Mouse (Mus musculus) liver, embryonic 16.5 days (tissue): Measurements from ENCODE around the gene Adgrb2. TPM values are rescaled to one million over a fixed set of nuclear protein-coding genes. Genes with fewer than 3 reads are reported as not detected.
A peak's percentile ranks its signal among the peaks of the same experiment; 100 is the strongest.

Experiments
- ATAC-seq: fragments of 200-750 bp; cut with Nextera tagmentation; 2 replicates; pipeline ENCODE4 v1.8.0; 2017; ENCODE audit warnings: low read depth, mild to moderate bottlenecking, moderate number of reproducible peaks, moderate library complexity
- H3K27ac ChIP-seq: fragments of 300-500 bp; sonication (generic); 2 replicates; pipeline ENCODE4 v1.5.1; 2014; ENCODE audit warnings: mild to moderate bottlenecking, low read length
- H3K27me3 ChIP-seq: fragments of 300-500 bp; sonication (generic); 2 replicates; pipeline ENCODE4 v1.6.1; 2014; ENCODE audit warnings: low read depth, low read length, mixed read lengths; ENCODE audit not compliant: control insufficient read depth, insufficient read depth
- H3K36me3 ChIP-seq: fragments of 300-500 bp; sonication (generic); 2 replicates; pipeline ENCODE4 v1.6.1; 2014; ENCODE audit warnings: mild to moderate bottlenecking; ENCODE audit not compliant: control insufficient read depth, insufficient read depth
- H3K4me1 ChIP-seq: fragments of 300-500 bp; sonication (generic); 2 replicates; pipeline ENCODE4 v1.6.1; 2014; ENCODE audit warnings: low read depth, low read length, mixed read lengths; ENCODE audit not compliant: control insufficient read depth
- H3K4me2 ChIP-seq: fragments of 300-500 bp; sonication (generic); 2 replicates; pipeline ENCODE4 v1.6.1; 2014; ENCODE audit warnings: low read depth, low read length, mixed read lengths
- H3K4me3 ChIP-seq: fragments of 300-500 bp; sonication (generic); 2 replicates; pipeline ENCODE4 v1.5.1; 2014; ENCODE audit warnings: low read depth, mild to moderate bottlenecking, low read length
- H3K9ac ChIP-seq: fragments of 300-500 bp; sonication (generic); 2 replicates; pipeline ENCODE4 v1.6.1; 2014; ENCODE audit warnings: low read depth, low read length
- H3K9me3 ChIP-seq: fragments of 300-500 bp; sonication (generic); replicated peaks from 2 replicates; pipeline ENCODE4 v1.6.1; 2016; ENCODE audit warnings: low read length; ENCODE audit not compliant: control insufficient read depth
- WGBS: fragments of 180-500 bp; shearing (Covaris S2); extraction: QIAGEN DNeasy Blood & Tissue Kit; methylation state at CpG from one replicate; pipeline ENCODE4 v1.1.7; 2014; ENCODE audit not compliant: insufficient replicate concordance; 5-methylcytosine and 5-hydroxymethylcytosine counted together
- polyA plus RNA-seq: library from polyadenylated mRNA; unstranded; fragments of >200 nt; fragmentation: Nextera tagmentation; extraction: Ambion mirVana; gene quantifications from 2 replicates; pipeline ENCODE4 v1.2.1, GENCODE M21; 2015

Adgrb2 gene
- polyA plus RNA-seq, 1 experiment from 2014 or later, result not detected

DNA sequence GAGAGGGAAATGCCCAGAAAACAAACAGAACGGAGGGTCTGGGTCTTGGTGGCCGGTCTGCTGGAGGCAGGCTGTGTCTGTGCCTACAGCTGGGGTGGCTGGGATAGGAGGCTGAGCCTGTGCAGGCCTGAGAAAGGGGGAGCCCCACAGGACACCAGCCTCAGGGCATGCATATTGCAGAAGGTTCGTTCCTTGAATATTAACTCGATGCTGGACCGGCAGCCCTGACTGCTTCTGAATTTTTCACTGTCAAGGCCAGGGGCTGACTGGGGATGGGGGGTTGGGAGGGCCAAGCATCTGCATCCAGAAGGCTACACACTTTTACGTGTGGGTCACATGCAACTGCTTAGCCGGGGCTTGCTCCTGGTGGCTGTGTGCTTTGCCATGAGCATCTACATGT is 48.8 kb downstream of the Adgrb2 start:
- ATAC-seq, result no peak
- peaks cover 8% of the 10 kb centered on the region for H3K27me3 ChIP-seq
- no peak overlapping the region for H3K9ac ChIP-seq
- H3K4me3 ChIP-seq, result no peak overlapping the region
- H3K4me1 ChIP-seq, result no peaks in the 10 kb centered on the region
- H3K36me3 ChIP-seq, result no peaks in the 10 kb centered on the region
- no peaks in the 10 kb centered on the region for H3K9me3 ChIP-seq
- H3K4me2 ChIP-seq, result no peak overlapping the region
- 63% methylated on average over 7 of the region's 7 CpGs for WGBS
- H3K27ac ChIP-seq, result no peak overlapping the region

DNA sequence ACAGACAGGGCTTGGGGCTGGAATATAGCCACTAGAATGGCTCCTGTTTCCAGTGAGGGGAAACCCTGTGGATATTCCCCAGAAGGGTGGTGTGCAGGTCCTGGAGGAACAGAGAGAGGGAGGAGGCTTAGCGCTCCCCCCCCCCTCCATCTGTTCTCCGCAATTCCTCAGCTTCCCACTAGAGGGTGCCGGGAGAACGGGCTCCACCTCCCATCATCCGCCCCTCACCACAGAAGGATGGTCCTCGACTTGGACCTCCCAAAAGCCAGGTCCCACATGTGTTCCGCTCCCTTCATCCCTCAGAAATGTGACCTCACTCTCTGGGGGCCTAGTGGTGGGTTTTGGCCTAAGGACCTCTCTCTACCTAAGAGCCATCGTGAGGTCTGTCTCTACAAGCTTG is 51.4 kb downstream of the Adgrb2 start:
- no peak for ATAC-seq
- H3K4me3 ChIP-seq, result no peak overlapping the region
- no peaks in the 10 kb centered on the region for H3K4me1 ChIP-seq
- H3K36me3 ChIP-seq, result no peaks in the 10 kb centered on the region
- H3K27ac ChIP-seq, result no peak overlapping the region
- H3K9ac ChIP-seq, result no peak overlapping the region
- 9% methylated on average over 8 of the region's 8 CpGs for WGBS
- H3K4me2 ChIP-seq, result no peak overlapping the region
- H3K27me3 ChIP-seq, result peaks cover 8% of the 10 kb centered on the region
- H3K9me3 ChIP-seq, result no peaks in the 10 kb centered on the region

DNA sequence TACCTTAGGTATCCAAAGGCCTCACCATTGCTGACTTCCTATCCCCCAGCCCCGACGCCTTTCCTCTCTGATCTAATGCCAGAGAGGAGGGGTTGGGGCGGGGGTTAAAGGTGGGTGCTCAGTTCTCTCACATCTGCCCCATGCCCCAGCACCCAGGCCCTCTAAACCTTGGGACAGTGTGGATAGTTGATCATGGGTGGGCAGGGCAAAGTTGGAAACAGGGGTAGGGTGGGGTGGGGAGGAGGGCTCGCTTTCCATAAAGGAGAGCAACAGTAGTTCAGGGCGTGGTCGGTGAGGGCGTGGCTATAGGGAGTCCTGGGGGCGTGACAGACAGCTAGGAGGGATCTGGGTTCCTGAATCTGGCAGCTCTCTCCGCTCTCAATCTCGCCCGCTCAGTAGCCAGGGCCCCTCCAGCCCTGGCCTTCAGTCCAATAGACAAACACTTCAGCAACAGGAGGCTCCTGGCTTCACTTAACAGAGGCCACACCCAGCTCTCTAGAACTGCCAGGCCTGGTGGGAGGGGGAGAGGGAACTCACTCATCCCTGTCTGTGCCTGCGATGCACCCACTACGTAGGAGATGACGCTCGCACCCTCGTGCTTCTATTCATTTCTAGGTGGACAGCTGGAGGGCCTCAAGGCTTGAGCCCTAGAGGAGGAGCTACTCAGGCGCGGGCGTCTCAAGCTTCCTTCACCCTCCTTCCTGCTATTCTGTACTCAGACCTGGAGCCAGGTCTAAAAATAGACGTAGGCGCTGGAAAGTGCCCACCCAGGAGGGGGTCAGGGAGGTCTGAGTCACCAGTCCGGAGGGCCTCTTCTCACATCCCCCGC is 52.1 kb downstream of the Adgrb2 start:
- no peak overlapping the region for H3K4me3 ChIP-seq
- H3K4me1 ChIP-seq, result no peaks in the 10 kb centered on the region
- no peak overlapping the region for H3K9ac ChIP-seq
- no peak overlapping the region for H3K4me2 ChIP-seq
- H3K9me3 ChIP-seq, result no peaks in the 10 kb centered on the region
- 11% methylated on average over 23 of the region's 23 CpGs for WGBS
- ATAC-seq, result 0 out of 2 replicates have a peak, but pooled peaks have one; percentile 9
- no peak overlapping the region for H3K27ac ChIP-seq
- H3K27me3 ChIP-seq, result peaks cover 8% of the 10 kb centered on the region
- no peaks in the 10 kb centered on the region for H3K36me3 ChIP-seq

DNA sequence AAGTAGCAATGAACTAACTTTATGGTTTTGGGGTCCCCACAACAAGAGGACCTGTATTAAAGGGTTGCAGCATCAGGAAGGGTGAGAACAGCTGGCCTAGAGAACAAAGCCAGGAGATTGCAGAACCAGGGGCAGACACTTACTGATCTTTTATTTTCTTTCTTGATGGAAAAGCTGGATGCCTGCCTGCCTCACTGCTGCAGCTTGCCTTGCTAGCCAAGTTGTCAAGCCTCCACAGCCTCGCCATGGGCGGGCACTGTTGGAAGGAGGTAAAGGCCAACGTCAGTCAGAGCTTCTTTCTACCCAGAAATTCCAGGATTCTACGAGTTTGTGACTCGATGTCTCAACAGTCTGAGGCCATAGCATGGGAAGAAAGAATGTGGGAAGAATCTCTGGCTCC is 54.7 kb downstream of the Adgrb2 start:
- H3K4me2 ChIP-seq, result no peak overlapping the region
- no peak overlapping the region for H3K9ac ChIP-seq
- H3K9me3 ChIP-seq, result no peaks in the 10 kb centered on the region
- H3K4me3 ChIP-seq, result no peak overlapping the region
- peaks cover 5% of the 10 kb centered on the region for H3K27me3 ChIP-seq
- H3K36me3 ChIP-seq, result no peaks in the 10 kb centered on the region
- ATAC-seq, result no peak
- WGBS, result 48% methylated on average over 5 of the region's 5 CpGs
- H3K4me1 ChIP-seq, result no peaks in the 10 kb centered on the region
- no peak overlapping the region for H3K27ac ChIP-seq

DNA sequence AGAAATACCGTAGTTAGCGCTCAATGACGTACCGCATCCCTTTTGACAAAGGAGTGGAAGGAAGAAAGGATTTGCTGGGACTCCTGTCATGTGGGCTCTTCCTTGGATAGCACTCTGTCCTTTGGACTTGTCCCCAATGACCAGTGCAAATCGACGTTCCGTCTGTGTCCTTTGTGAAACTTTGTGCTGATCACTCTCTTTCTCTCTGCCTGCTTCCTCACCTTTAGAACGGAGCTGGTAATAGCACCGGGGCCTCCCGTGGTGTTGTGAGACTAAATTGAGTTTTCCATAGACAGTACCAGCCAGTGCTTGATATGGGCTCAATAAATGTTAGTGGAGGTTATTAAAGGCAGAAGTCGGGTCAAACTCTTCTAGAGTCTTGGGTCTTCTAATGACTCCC is 56.4 kb downstream of the Adgrb2 start:
- Histone ChIP-seq H3K27ac (no peak overlapping the region), H3K4me2 (no peak overlapping the region), H3K9me3 (no peaks in the 10 kb centered on the region), H3K9ac (no peak overlapping the region), H3K27me3 (no peaks in the 10 kb centered on the region; the same call in 1 of the 2 replicates), H3K4me3 (no peak overlapping the region), H3K4me1 (no peaks in the 10 kb centered on the region), H3K36me3 (no peaks in the 10 kb centered on the region)
- WGBS, result 73% methylated on average over 11 of the region's 11 CpGs
- no peak for ATAC-seq

DNA sequence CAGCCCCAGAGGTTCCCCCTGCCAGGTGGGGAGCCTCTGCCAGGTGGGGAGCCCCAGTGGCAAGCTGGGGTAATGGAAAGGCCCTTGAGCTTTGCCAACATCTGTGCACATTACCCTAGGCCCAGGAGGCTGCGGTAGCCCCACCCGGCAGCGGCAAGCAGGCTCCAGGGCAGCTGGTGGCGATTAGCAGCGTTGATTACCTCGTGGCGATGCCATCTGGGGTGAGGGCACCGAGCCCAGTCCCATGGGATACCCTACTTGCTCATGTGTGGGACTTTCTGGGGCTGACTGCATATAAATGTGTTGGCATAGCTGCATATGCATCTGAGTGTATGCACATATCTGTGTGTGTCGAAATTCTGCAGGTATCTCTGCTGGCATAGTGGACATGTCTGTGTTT is 59.5 kb downstream of the Adgrb2 start:
- peaks cover 11% of the 10 kb centered on the region for H3K27me3 ChIP-seq
- H3K9me3 ChIP-seq, result no peaks in the 10 kb centered on the region
- no peaks in the 10 kb centered on the region for H3K36me3 ChIP-seq
- no peak for ATAC-seq
- H3K4me2 ChIP-seq, result no peak overlapping the region
- 68% methylated on average over 9 of the region's 9 CpGs for WGBS
- no peak overlapping the region for H3K27ac ChIP-seq
- no peak overlapping the region for H3K4me3 ChIP-seq
- H3K4me1 ChIP-seq, result no peaks in the 10 kb centered on the region
- no peak overlapping the region for H3K9ac ChIP-seq

DNA sequence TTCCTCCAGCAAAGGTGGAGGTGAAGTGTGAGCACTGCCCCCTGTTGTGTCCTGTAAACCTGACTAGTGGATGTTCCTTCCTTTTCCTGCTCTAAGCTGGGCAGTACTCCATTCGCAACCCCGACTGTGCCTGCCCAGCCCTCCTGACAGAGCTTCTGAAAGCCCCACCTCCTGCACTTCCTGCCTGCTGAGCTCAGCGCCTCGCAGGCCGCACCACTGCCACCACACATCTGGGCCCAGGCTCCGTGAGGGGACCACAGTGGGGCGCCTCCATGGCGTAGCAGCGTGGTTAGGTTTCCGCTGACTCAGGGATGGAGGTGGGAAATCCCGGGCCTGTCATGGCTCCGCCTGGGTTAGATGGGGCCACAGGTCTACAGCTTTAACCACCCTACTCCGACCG is 60.9 kb downstream of the Adgrb2 start:
- Histone ChIP-seq H3K4me2 (no peak overlapping the region), H3K9me3 (no peaks in the 10 kb centered on the region), H3K36me3 (no peaks in the 10 kb centered on the region), H3K4me1 (no peaks in the 10 kb centered on the region), H3K27ac (no peak overlapping the region), H3K27me3 (peaks cover 11% of the 10 kb centered on the region), H3K9ac (no peak overlapping the region), H3K4me3 (no peak overlapping the region)
- WGBS, result 6% methylated on average over 14 of the region's 14 CpGs
- peak; percentile 21; the same call in 1 of the 2 replicates for ATAC-seq

DNA sequence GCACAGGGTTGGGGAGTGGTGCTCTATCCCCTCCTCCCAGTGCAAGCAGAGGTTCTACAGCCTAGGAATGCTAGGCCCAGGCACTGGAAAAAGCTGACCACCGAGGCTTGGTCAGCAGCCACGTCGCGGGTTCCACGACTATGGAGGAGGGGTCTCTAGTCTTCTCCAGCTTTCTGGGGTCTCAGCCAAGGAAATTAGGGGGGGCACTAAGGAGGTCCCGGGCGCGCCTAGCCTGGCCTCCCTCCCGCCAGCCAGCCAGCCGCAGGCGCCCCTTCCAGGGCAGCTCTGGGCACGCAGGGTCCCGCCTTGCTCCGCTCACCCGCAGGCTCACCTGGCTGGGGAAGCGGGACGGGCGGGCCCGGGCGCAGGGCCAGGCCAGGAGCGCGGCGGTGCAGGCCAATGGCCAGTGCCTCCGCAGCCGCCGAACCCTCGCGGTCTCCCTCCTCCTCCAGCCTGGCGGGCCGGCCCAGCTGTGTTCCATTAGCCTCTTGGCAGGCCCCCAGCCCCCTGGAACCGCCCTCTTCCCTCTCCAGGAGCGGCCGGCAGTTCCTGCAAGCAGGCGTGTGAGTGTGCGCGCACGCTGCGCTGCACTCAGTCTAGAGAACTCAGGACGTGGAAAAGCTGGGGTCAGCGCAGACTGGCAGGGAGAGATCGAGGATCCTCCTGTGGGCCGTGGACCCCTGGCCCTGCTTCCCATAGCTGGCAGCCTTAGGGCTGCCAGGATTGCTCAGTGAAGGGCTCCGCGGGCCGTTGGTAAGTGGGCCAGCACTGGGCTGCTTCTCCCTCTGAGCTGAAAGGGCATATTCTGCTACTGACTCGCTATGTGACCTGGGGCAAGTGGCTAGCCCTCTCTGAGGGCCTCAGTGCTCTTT is 62.9 kb downstream of the Adgrb2 start, which contains the start of gene Col16a1:
Gene Col16a1, plus strand, starts transcription at position 510 of the 872 bp plus-strand sequence.
- Histone ChIP-seq H3K36me3 (no peaks in the 10 kb centered on the region), H3K9ac (peak within 1 kb of the TSS; percentile 26; the same call in 1 of the 2 replicates), H3K4me3 (peak within 1 kb of the TSS; percentile 16; the same call in 1 of the 2 replicates), H3K27ac (no peak within 1 kb of the TSS), H3K4me2 (peak within 1 kb of the TSS; percentile 35; the same call in 1 of the 2 replicates), H3K4me1 (no peaks in the 10 kb centered on the region), H3K27me3 (peaks cover 11% of the 10 kb centered on the region), H3K9me3 (no peaks in the 10 kb centered on the region)
- peak; percentile 27; the same call in 1 of the 2 replicates for ATAC-seq
- WGBS, result 6% methylated on average over 45 of the region's 46 CpGs

DNA sequence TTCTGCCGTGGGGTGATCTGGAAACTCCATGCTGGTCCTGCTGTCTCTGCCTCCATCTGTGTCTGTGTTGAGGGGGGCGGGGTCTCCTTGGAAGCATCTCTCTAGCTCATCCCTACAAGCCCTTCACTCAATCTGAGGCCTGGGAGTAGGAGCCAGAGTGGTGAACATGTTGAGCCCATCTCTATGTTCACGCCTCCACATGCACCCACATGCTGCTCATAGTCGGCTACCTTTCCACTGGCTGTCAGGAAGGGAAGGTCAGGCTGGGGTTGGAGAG is 63.5 kb downstream of the Adgrb2 start:
- no peak for ATAC-seq
- Histone ChIP-seq H3K27me3 (peaks cover 11% of the 10 kb centered on the region), H3K4me3 (0 out of 2 replicates have a peak overlapping the region, but pooled peaks have one; percentile 4), H3K4me2 (0 out of 2 replicates have a peak overlapping the region, but pooled peaks have one; percentile 35), H3K9me3 (no peaks in the 10 kb centered on the region), H3K9ac (no peak overlapping the region), H3K27ac (no peak overlapping the region), H3K4me1 (no peaks in the 10 kb centered on the region), H3K36me3 (no peaks in the 10 kb centered on the region)
- 42% methylated on average over 4 of the region's 4 CpGs for WGBS
